Mouse (Mus musculus): ENCODE measurements around the gene Sh3bgrl3. TPM values are rescaled to one million over a fixed set of nuclear protein-coding genes. Genes with fewer than 3 reads are reported as not detected.
A peak's percentile ranks its signal among the peaks of the same experiment; 100 is the strongest.

Gene Sh3bgrl3
- total RNA-seq, 1 experiment, result 96.5 TPM

GRCm38 (mm10) chr4:134132519-134133095 lies 4.0 kb upstream of the Sh3bgrl3 start:
- Histone ChIP-seq H3K9ac (ENCODE audit: insufficient read depth, low read depth, low read length, poor library complexity, severe bottlenecking) (no peak overlapping the region), H3K9me3 (ENCODE audit: control insufficient read depth, insufficient read depth, low read depth, low read length) (no peaks in the 10 kb centered on the region), H3K27ac (ENCODE audit: insufficient read depth, low read depth, low read length, poor library complexity, severe bottlenecking) (no peak overlapping the region), H3K4me1 (ENCODE audit: control insufficient read depth in 2 of 2, insufficient read depth in 2 of 2, low read length in 2 of 2, poor library complexity in 1 of 2) (peaks cover 0 to 3% of the 10 kb centered on the region in 2 experiments; a peak in 1 of 4 replicates), H3K36me3 (ENCODE audit: control insufficient read depth, insufficient read depth, low read length, poor library complexity, severe bottlenecking) (peaks cover 21% of the 10 kb centered on the region), H3K4me3 (ENCODE audit: insufficient read depth in 1 of 2, low read depth in 1 of 2, low read length in 2 of 2, poor library complexity in 1 of 2, severe bottlenecking in 1 of 2) (no peak overlapping the region)
- no peak for DNase-seq (ENCODE audit: low read depth, low spot score)
- no peak for TF ChIP-seq ZNF384 (IDR thresholded peaks at IDR 0.05; ENCODE audit: low read depth, low read length)
- TF ChIP-seq CHD2 (IDR thresholded peaks at IDR 0.05; ENCODE audit: low read depth, low read length), result no peak
- in situ Hi-C loops (cut with MboI; ENCODE audit: low sequenced_read_pairs in 2 of 2, unreplicated experiment in 2 of 2), result no loop called here

GRCm38 (mm10) chr4:134132117-134132516 lies 3.5 kb upstream of the Sh3bgrl3 start:
- H3K4me1 ChIP-seq (ENCODE audit: control insufficient read depth in 2 of 2, insufficient read depth in 2 of 2, low read length in 2 of 2, poor library complexity in 1 of 2), result peaks cover 0 to 7% of the 10 kb centered on the region in 2 experiments; a peak in 1 of 4 replicates
- DNase-seq (ENCODE audit: low read depth, low spot score), result no peak
- no peak overlapping the region for H3K27ac ChIP-seq (ENCODE audit: insufficient read depth, low read depth, low read length, poor library complexity, severe bottlenecking)
- no peak overlapping the region for H3K4me3 ChIP-seq (ENCODE audit: insufficient read depth in 1 of 2, low read depth in 1 of 2, low read length in 2 of 2, poor library complexity in 1 of 2, severe bottlenecking in 1 of 2)
- TF ChIP-seq HCFC1 (IDR thresholded peaks at IDR 0.05; ENCODE audit: borderline replicate concordance, insufficient read depth, low read length) (no peak), CHD2 (IDR thresholded peaks at IDR 0.05; ENCODE audit: low read depth, low read length) (no peak), MAFK (IDR thresholded peaks at IDR 0.05; ENCODE audit: insufficient read depth, low read depth, low read length) (no peak), ZC3H11A (IDR thresholded peaks at IDR 0.05; ENCODE audit: borderline replicate concordance, low read depth, low read length) (no peak), ZNF384 (IDR thresholded peaks at IDR 0.05; ENCODE audit: low read depth, low read length) (no peak)
- in situ Hi-C loops (cut with MboI; ENCODE audit: low sequenced_read_pairs in 2 of 2, unreplicated experiment in 2 of 2), result no loop called here
- H3K9me3 ChIP-seq (ENCODE audit: control insufficient read depth, insufficient read depth, low read depth, low read length), result no peaks in the 10 kb centered on the region
- H3K36me3 ChIP-seq (ENCODE audit: control insufficient read depth, insufficient read depth, low read length, poor library complexity, severe bottlenecking), result peaks cover 20% of the 10 kb centered on the region
- H3K9ac ChIP-seq (ENCODE audit: insufficient read depth, low read depth, low read length, poor library complexity, severe bottlenecking), result no peak overlapping the region

GRCm38 (mm10) chr4:134129482-134129881 lies 893 bp upstream of the Sh3bgrl3 start:
- Histone ChIP-seq H3K4me3 (ENCODE audit: insufficient read depth in 1 of 2, low read depth in 1 of 2, low read length in 2 of 2, poor library complexity in 1 of 2, severe bottlenecking in 1 of 2) (no peak overlapping the region), H3K27ac (ENCODE audit: insufficient read depth, low read depth, low read length, poor library complexity, severe bottlenecking) (no peak overlapping the region), H3K36me3 (ENCODE audit: control insufficient read depth, insufficient read depth, low read length, poor library complexity, severe bottlenecking) (peaks cover 20% of the 10 kb centered on the region), H3K4me1 (ENCODE audit: control insufficient read depth in 2 of 2, insufficient read depth in 2 of 2, low read length in 2 of 2, poor library complexity in 1 of 2) (peaks cover 0 to 19% of the 10 kb centered on the region in 2 experiments; a peak in 2 of 4 replicates), H3K9ac (ENCODE audit: insufficient read depth, low read depth, low read length, poor library complexity, severe bottlenecking) (no peak overlapping the region), H3K9me3 (ENCODE audit: control insufficient read depth, insufficient read depth, low read depth, low read length) (no peaks in the 10 kb centered on the region)
- in situ Hi-C loops (cut with MboI; ENCODE audit: low sequenced_read_pairs in 2 of 2, unreplicated experiment in 2 of 2), result no loop called here
- DNase-seq (ENCODE audit: low read depth, low spot score), result no peak
- TF ChIP-seq ZNF384 (IDR thresholded peaks at IDR 0.05; ENCODE audit: low read depth, low read length), result no peak

GRCm38 (mm10) chr4:134128983-134129362 lies 384 bp upstream of the Sh3bgrl3 start:
- no peaks in the 10 kb centered on the region for H3K9me3 ChIP-seq (ENCODE audit: control insufficient read depth, insufficient read depth, low read depth, low read length)
- H3K4me3 ChIP-seq (ENCODE audit: insufficient read depth in 1 of 2, low read depth in 1 of 2, low read length in 2 of 2, poor library complexity in 1 of 2, severe bottlenecking in 1 of 2), result peak overlapping the region; percentile 82 to 88
- TF ChIP-seq MAFK (IDR thresholded peaks at IDR 0.05; ENCODE audit: insufficient read depth, low read depth, low read length) (no peak), CHD2 (IDR thresholded peaks at IDR 0.05; ENCODE audit: low read depth, low read length) (no peak), ZNF384 (IDR thresholded peaks at IDR 0.05; ENCODE audit: low read depth, low read length) (no peak), ZC3H11A (IDR thresholded peaks at IDR 0.05; ENCODE audit: borderline replicate concordance, low read depth, low read length) (no peak), HCFC1 (IDR thresholded peaks at IDR 0.05; ENCODE audit: borderline replicate concordance, insufficient read depth, low read length) (no peak)
- peak overlapping the region; percentile 64; the same call in 1 of the 2 replicates for H3K9ac ChIP-seq (ENCODE audit: insufficient read depth, low read depth, low read length, poor library complexity, severe bottlenecking)
- peaks cover 2 to 21% of the 10 kb centered on the region in 2 experiments; a peak in 3 of 4 replicates for H3K4me1 ChIP-seq (ENCODE audit: control insufficient read depth in 2 of 2, insufficient read depth in 2 of 2, low read length in 2 of 2, poor library complexity in 1 of 2)
- in situ Hi-C loops (cut with MboI; ENCODE audit: low sequenced_read_pairs in 2 of 2, unreplicated experiment in 2 of 2), result no loop called here
- peaks cover 20% of the 10 kb centered on the region for H3K36me3 ChIP-seq (ENCODE audit: control insufficient read depth, insufficient read depth, low read length, poor library complexity, severe bottlenecking)
- no peak for DNase-seq (ENCODE audit: low read depth, low spot score)
- H3K27ac ChIP-seq (ENCODE audit: insufficient read depth, low read depth, low read length, poor library complexity, severe bottlenecking), result peak overlapping the region; percentile 30; the same call in 1 of the 2 replicates

- H3K36me3 ChIP-seq (ENCODE audit: control insufficient read depth, insufficient read depth, low read length, poor library complexity, severe bottlenecking), result peaks cover 20% of the 10 kb centered on the region
- peak overlapping the region; percentile 82 to 88 for H3K4me3 ChIP-seq (ENCODE audit: insufficient read depth in 1 of 2, low read depth in 1 of 2, low read length in 2 of 2, poor library complexity in 1 of 2, severe bottlenecking in 1 of 2)
- H3K9me3 ChIP-seq (ENCODE audit: control insufficient read depth, insufficient read depth, low read depth, low read length), result no peaks in the 10 kb centered on the region
- H3K9ac ChIP-seq (ENCODE audit: insufficient read depth, low read depth, low read length, poor library complexity, severe bottlenecking), result peak overlapping the region; percentile 82
- H3K4me1 ChIP-seq (ENCODE audit: control insufficient read depth in 2 of 2, insufficient read depth in 2 of 2, low read length in 2 of 2, poor library complexity in 1 of 2), result peaks cover 4 to 25% of the 10 kb centered on the region in 2 experiments; a peak in 3 of 4 replicates
- no peak for TF ChIP-seq ZNF384 (IDR thresholded peaks at IDR 0.05; ENCODE audit: low read depth, low read length)
- no peak for TF ChIP-seq ZC3H11A (IDR thresholded peaks at IDR 0.05; ENCODE audit: borderline replicate concordance, low read depth, low read length)
- TF ChIP-seq MAFK (IDR thresholded peaks at IDR 0.05; ENCODE audit: insufficient read depth, low read depth, low read length), result no peak
- TF ChIP-seq CHD2 (IDR thresholded peaks at IDR 0.05; ENCODE audit: low read depth, low read length), result no peak
- no peak for TF ChIP-seq HCFC1 (IDR thresholded peaks at IDR 0.05; ENCODE audit: borderline replicate concordance, insufficient read depth, low read length)
- in situ Hi-C loops (cut with MboI; ENCODE audit: low sequenced_read_pairs in 2 of 2, unreplicated experiment in 2 of 2), result no loop called here
- H3K27ac ChIP-seq (ENCODE audit: insufficient read depth, low read depth, low read length, poor library complexity, severe bottlenecking), result no peak overlapping the region; the same call in 1 of the 2 replicates
- DNase-seq (ENCODE audit: low read depth, low spot score), result no peak
These were observed 796 bp downstream of the Sh3bgrl3 start for GRCm38 (mm10) chr4:134127793-134128192.
